Mouse (Mus musculus) CH12.LX (cell line): ENCODE measurements at regions not wholly inside any gene's neighbourhood (a gene's known extent, or its start where the extent isn't known, plus 50 kb on each side); places are given as distances from the start of the nearest gene placed in this dataset.

Experiments used
- ETS1 ChIP-seq: conservative IDR thresholded peaks from 2 replicates; pipeline ENCODE4 v1.6.1; 2012; ENCODE audit warnings: low read depth, mild to moderate bottlenecking, inconsistent platforms, low read length, improper control_type of control experiment, moderate library complexity
- POLR2A ChIP-seq: IDR thresholded peaks from 2 replicates; pipeline ENCODE4 v1.6.1; 2011; ENCODE audit warnings: low read depth, mild to moderate bottlenecking, improper control_type of control experiment, low read length
- POLR2AphosphoS2 ChIP-seq: IDR thresholded peaks from 2 replicates; pipeline ENCODE4 v1.6.1; 2011; ENCODE audit warnings: low read depth, low read length, improper control_type of control experiment

DNA sequence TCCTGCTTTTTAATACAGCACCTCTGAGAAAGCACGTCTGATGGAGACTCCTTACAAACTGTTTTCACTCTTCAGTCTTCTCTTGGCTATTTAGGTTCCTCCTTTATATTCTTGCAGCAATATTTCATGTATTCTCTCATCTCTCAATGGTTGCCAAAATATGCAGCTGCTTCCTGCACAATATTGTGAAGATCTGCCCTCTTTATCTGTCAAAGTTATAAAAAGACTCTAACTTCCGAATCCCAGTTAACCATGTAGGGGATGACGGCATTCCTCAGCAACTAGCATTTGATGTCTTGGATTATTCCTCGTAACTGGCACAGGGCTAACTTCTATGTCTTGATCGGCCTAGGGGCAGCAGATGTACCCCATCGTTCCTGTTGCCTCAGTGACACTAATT is 102.8 kb upstream of the 4933402D24Rik start:
- TF ChIP-seq POLR2AphosphoS2 (no peak), ETS1 (no peak), POLR2A (no peak)
